Mouse (Mus musculus): ENCODE data around the gene D030056L22Rik. TPM values are rescaled to one million over a fixed set of nuclear protein-coding genes. Genes with fewer than 3 reads are reported as not detected.
"Not testable (repeated sequence)": the region's sequence is repeated elsewhere in the genome, so short reads cannot be mapped to it uniquely, and the experiment has no call there.

D030056L22Rik gene
- polyA plus RNA-seq, 1 experiment from 2014 or later: 51.9 TPM

GRCm38 (mm10) chr19:18692768-18693167 lies 20.2 kb upstream of the D030056L22Rik start:
- H3K27me3 ChIP-seq: no peaks in the 10 kb centered on the region
- no peak for DNase-seq (ENCODE audit: low read depth, low spot score)
- no peak for ATAC-seq
- POLR2A ChIA-PET: no interaction called here
- in situ Hi-C loops (cut with MboI; ENCODE audit: low pct_unique_long_range_greater_than_20kb): loop anchor here (10.0 kb wide), 1 partner anchor 142 kb away; no protein-coding TSS in a partner anchor
- CTCF ChIA-PET: interaction anchor here (0.9 to 2.7 kb wide), 2 partner anchors 10 to 14 kb away, joined by 3 to 9 read pairs; no protein-coding TSS in a partner anchor
- TF ChIP-seq CTCF (IDR thresholded peaks at IDR 0.05): no peak

GRCm38 (mm10) chr19:18695116-18695515 lies 17.9 kb upstream of the D030056L22Rik start:
- in situ Hi-C loops (cut with MboI; ENCODE audit: low pct_unique_long_range_greater_than_20kb): loop anchor here (10.0 kb wide), 1 partner anchor 140 kb away; no protein-coding TSS in a partner anchor
- POLR2A ChIA-PET: no interaction called here
- CTCF ChIA-PET: interaction anchor here (1.0 to 1.4 kb wide), 2 partner anchors 8 to 9 kb away, joined by 3 read pairs; no protein-coding TSS in a partner anchor
- DNase-seq (ENCODE audit: low read depth, low spot score): no peak
- ATAC-seq: no peak
- TF ChIP-seq CTCF (IDR thresholded peaks at IDR 0.05): no peak
- no peaks in the 10 kb centered on the region for H3K27me3 ChIP-seq

- in situ Hi-C loops (cut with MboI; ENCODE audit: low pct_unique_long_range_greater_than_20kb): loop anchor here (10.0 kb wide), 1 partner anchor 139 kb away; no protein-coding TSS in a partner anchor
- no peak for TF ChIP-seq CTCF (IDR thresholded peaks at IDR 0.05)
- ATAC-seq (no peak), DNase-seq (ENCODE audit: low read depth, low spot score) (no peak)
- ChIA-PET POLR2A (no interaction called here), CTCF (interaction anchor here (1.0 to 1.4 kb wide), 3 partner anchors 8 to 14 kb away, joined by 3 read pairs; no protein-coding TSS in a partner anchor)
- no peaks in the 10 kb centered on the region for H3K27me3 ChIP-seq
Measured at GRCm38 (mm10) chr19:18695552-18695951, 17.4 kb upstream of the D030056L22Rik start.

GRCm38 (mm10) chr19:18708101-18708500 lies 4.9 kb upstream of the D030056L22Rik start:
- no peaks in the 10 kb centered on the region for H3K27me3 ChIP-seq
- CTCF ChIA-PET: no interaction called here
- ATAC-seq (no peak), DNase-seq (ENCODE audit: low read depth, low spot score) (no peak)
- in situ Hi-C loops (cut with MboI; ENCODE audit: low pct_unique_long_range_greater_than_20kb): no loop called here
- POLR2A ChIA-PET: no interaction called here
- TF ChIP-seq CTCF (IDR thresholded peaks at IDR 0.05): no peak

GRCm38 (mm10) chr19:18710903-18711302 lies 2.1 kb upstream of the D030056L22Rik start:
- no peaks in the 10 kb centered on the region for H3K27me3 ChIP-seq
- TF ChIP-seq CTCF (IDR thresholded peaks at IDR 0.05): no peak
- ChIA-PET CTCF (interaction anchor here (1.3 kb wide), 1 partner anchor 106 kb away, joined by 3 read pairs; no protein-coding TSS in a partner anchor), POLR2A (interaction anchor here (0.6 kb wide), 1 partner anchor 10 kb away, joined by 5 read pairs; no protein-coding TSS in a partner anchor)
- DNase-seq (ENCODE audit: low read depth, low spot score) (no peak), ATAC-seq (no peak)
- in situ Hi-C loops (cut with MboI; ENCODE audit: low pct_unique_long_range_greater_than_20kb): no loop called here

GRCm38 (mm10) chr19:18711589-18711988 lies 1.4 kb upstream of the D030056L22Rik start:
- no peak for DNase-seq (ENCODE audit: low read depth, low spot score)
- POLR2A ChIA-PET: interaction anchor here (1.0 kb wide), 1 partner anchor 29 kb away, joined by 4 read pairs; no protein-coding TSS in a partner anchor
- no peak for TF ChIP-seq CTCF (IDR thresholded peaks at IDR 0.05)
- CTCF ChIA-PET: interaction anchor here (1.3 kb wide), 1 partner anchor 105 kb away, joined by 3 read pairs; no protein-coding TSS in a partner anchor
- no peaks in the 10 kb centered on the region for H3K27me3 ChIP-seq
- in situ Hi-C loops (cut with MboI; ENCODE audit: low pct_unique_long_range_greater_than_20kb): no loop called here
- no peak for ATAC-seq

- DNase-seq (ENCODE audit: low read depth, low spot score) (no peak), ATAC-seq (no peak)
- ChIA-PET CTCF (interaction anchor here (1.3 kb wide), 1 partner anchor 104 kb away, joined by 3 read pairs; no protein-coding TSS in a partner anchor), POLR2A (interaction anchor here (0.7 to 1.0 kb wide), 2 partner anchors 30 to 35 kb away, joined by 4 to 8 read pairs; no protein-coding TSS in a partner anchor)
- no peaks in the 10 kb centered on the region for H3K27me3 ChIP-seq
- in situ Hi-C loops (cut with MboI; ENCODE audit: low pct_unique_long_range_greater_than_20kb): no loop called here
- no peak for TF ChIP-seq CTCF (IDR thresholded peaks at IDR 0.05)
Measured at GRCm38 (mm10) chr19:18712153-18712865, 684 bp upstream of the D030056L22Rik start.

GRCm38 (mm10) chr19:18713357-18713756 lies 364 bp downstream of the D030056L22Rik start:
- in situ Hi-C loops (cut with MboI; ENCODE audit: low pct_unique_long_range_greater_than_20kb); H3K27me3 ChIP-seq; CTCF ChIA-PET; DNase-seq (ENCODE audit: low read depth, low spot score): not testable (repeated sequence)
- peak; percentile 54 for ATAC-seq
- POLR2A ChIA-PET: interaction anchor here (0.6 kb wide), 2 partner anchors 135 to 321 kb away, joined by 3 read pairs; no protein-coding TSS in a partner anchor
- TF ChIP-seq CTCF (IDR thresholded peaks at IDR 0.05): peak; percentile 28

GRCm38 (mm10) chr19:18716374-18716773 lies 3.4 kb downstream of the D030056L22Rik start:
- CTCF ChIA-PET: interaction anchor here (0.6 to 2.4 kb wide), 6 partner anchors 34 to 118 kb away, joined by 3 to 6 read pairs (median 3); no protein-coding TSS in a partner anchor
- in situ Hi-C loops (cut with MboI; ENCODE audit: low pct_unique_long_range_greater_than_20kb): loop anchor here (5.0 kb wide), 1 partner anchor 101 kb away; no protein-coding TSS in a partner anchor
- TF ChIP-seq CTCF (IDR thresholded peaks at IDR 0.05): peak; percentile 79
- no peak for ATAC-seq
- peak; percentile 24 for DNase-seq (ENCODE audit: low read depth, low spot score)
- POLR2A ChIA-PET: no interaction called here
- H3K27me3 ChIP-seq: no peaks in the 10 kb centered on the region

GRCm38 (mm10) chr19:18720337-18720736 lies 7.3 kb downstream of the D030056L22Rik start:
- CTCF ChIA-PET: no interaction called here
- POLR2A ChIA-PET: no interaction called here
- in situ Hi-C loops (cut with MboI; ENCODE audit: low pct_unique_long_range_greater_than_20kb): no loop called here
- no peak for DNase-seq (ENCODE audit: low read depth, low spot score)
- no peak for ATAC-seq
- no peak for TF ChIP-seq CTCF (IDR thresholded peaks at IDR 0.05)
- no peaks in the 10 kb centered on the region for H3K27me3 ChIP-seq

- no peak for DNase-seq (ENCODE audit: low read depth, low spot score)
- CTCF ChIA-PET: interaction anchor here (0.9 kb wide), 1 partner anchor 18 kb away, joined by 3 read pairs; no protein-coding TSS in a partner anchor
- POLR2A ChIA-PET: no interaction called here
- in situ Hi-C loops (cut with MboI; ENCODE audit: low pct_unique_long_range_greater_than_20kb): no loop called here
- TF ChIP-seq CTCF (IDR thresholded peaks at IDR 0.05): peak; percentile 19
- H3K27me3 ChIP-seq: no peaks in the 10 kb centered on the region
- ATAC-seq: no peak
Measured at GRCm38 (mm10) chr19:18725186-18725585, 12.2 kb downstream of the D030056L22Rik start.

Measured in Patski (cell line).